Mouse (Mus musculus) ES-Bruce4 (cell line): ENCODE measurements at regions not wholly inside any gene's neighbourhood (a gene's known extent, or its start where the extent isn't known, plus 50 kb on each side); places are given as distances from the start of the nearest gene placed in this dataset.
A peak's percentile ranks its signal among the peaks of the same experiment; 100 is the strongest.

Experiments
- H3K27ac ChIP-seq: 2 replicates; pipeline ENCODE4 v1.5.1; 2012; ENCODE audit warnings: low read length, inconsistent platforms; ENCODE audit not compliant: insufficient read depth
- H3K27me3 ChIP-seq: 2 replicates; pipeline ENCODE4 v1.6.1; 2012; ENCODE audit warnings: mild to moderate bottlenecking, low read length, inconsistent platforms; ENCODE audit not compliant: control insufficient read depth, poor library complexity, insufficient read depth, severe bottlenecking
- H3K36me3 ChIP-seq: 2 replicates; pipeline ENCODE4 v1.6.1; 2012; ENCODE audit warnings: inconsistent platforms, mild to moderate bottlenecking, low read length, moderate library complexity; ENCODE audit not compliant: control insufficient read depth, poor library complexity, insufficient read depth, severe bottlenecking
- H3K4me1 ChIP-seq: one replicate; pipeline ENCODE4 v1.8.1; 2011; ENCODE audit warnings: low read length; ENCODE audit not compliant: control insufficient read depth, insufficient read depth
- H3K4me3 ChIP-seq: 2 replicates; pipeline ENCODE4 v1.5.1; 2011; ENCODE audit warnings: low read depth, mild to moderate bottlenecking, low read length
- H3K9ac ChIP-seq: 2 replicates; pipeline ENCODE4 v1.6.1; 2012; ENCODE audit warnings: low read depth, mild to moderate bottlenecking, inconsistent platforms; ENCODE audit not compliant: poor library complexity, severe bottlenecking
- H3K9me3 ChIP-seq: replicated peaks from 2 replicates; pipeline ENCODE4 v1.6.1; 2012; ENCODE audit warnings: mild to moderate bottlenecking, low read length, inconsistent platforms; ENCODE audit not compliant: control insufficient read depth, poor library complexity, insufficient read depth, severe bottlenecking
- CTCF ChIP-seq: IDR thresholded peaks from one replicate; pipeline ENCODE4 v1.8.1; 2011; ENCODE audit warnings: low read depth, low read length
- EP300 ChIP-seq: IDR thresholded peaks from 2 replicates; pipeline ENCODE4 v1.6.1; 2011; ENCODE audit warnings: low read depth, low read length; ENCODE audit not compliant: insufficient read depth
- POLR2A ChIP-seq: IDR thresholded peaks from one replicate; pipeline ENCODE4 v1.8.1; 2011; ENCODE audit warnings: low read length; ENCODE audit not compliant: insufficient read depth

DNA sequence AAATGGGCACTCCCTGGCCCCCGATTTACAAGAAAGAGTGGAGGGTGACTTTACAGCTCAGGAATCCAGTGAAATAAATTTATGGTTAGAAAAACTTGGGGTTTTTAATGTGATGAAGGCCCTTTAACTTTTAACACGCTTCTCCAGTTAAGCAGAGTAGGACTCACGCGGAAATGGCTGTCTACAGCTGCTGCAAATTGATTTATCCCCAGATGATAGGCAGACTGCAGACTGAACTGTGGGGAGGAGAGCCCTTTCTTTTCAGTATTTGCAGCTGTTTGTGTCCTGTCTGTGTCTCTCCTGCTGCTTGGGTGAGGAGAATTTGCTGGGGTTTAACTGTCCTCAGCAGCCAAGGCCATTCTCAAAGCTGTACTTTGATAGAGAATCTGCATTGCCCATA is 132.0 kb upstream of the Mki67 start:
- TF ChIP-seq EP300 (no peak), POLR2A (no peak), CTCF (no peak)
- no peaks in the 10 kb centered on the region for H3K9me3 ChIP-seq
- H3K4me3 ChIP-seq, result no peak overlapping the region
- no peaks in the 10 kb centered on the region for H3K4me1 ChIP-seq
- no peak overlapping the region for H3K9ac ChIP-seq
- H3K27ac ChIP-seq, result no peak overlapping the region
- H3K36me3 ChIP-seq, result no peaks in the 10 kb centered on the region
- H3K27me3 ChIP-seq, result no peaks in the 10 kb centered on the region

DNA sequence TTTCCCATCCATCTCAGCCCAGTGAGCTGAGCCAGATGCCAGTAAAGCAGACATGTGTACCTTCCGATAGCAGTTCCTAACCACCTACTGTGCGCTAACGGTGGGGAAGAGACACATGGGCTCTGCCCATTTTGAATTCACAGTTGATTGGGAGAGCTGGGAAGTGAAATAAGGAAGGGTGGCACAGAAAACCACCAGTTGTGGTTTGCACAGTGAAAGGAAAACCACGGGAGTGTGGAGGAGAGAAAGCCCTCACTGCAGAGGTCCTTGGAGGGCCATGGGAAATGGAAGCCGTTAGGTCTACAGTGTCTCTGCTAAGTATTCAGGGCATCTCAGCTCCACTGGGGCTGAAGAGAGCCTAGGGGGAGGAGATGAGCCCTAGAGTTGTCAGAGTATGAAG is 132.7 kb upstream of the Mki67 start:
- H3K9me3 ChIP-seq, result no peaks in the 10 kb centered on the region
- H3K4me3 ChIP-seq, result no peak overlapping the region
- H3K27ac ChIP-seq, result no peak overlapping the region
- H3K4me1 ChIP-seq, result no peaks in the 10 kb centered on the region
- no peak for TF ChIP-seq EP300
- H3K9ac ChIP-seq, result no peak overlapping the region
- H3K36me3 ChIP-seq, result no peaks in the 10 kb centered on the region
- no peaks in the 10 kb centered on the region for H3K27me3 ChIP-seq

DNA sequence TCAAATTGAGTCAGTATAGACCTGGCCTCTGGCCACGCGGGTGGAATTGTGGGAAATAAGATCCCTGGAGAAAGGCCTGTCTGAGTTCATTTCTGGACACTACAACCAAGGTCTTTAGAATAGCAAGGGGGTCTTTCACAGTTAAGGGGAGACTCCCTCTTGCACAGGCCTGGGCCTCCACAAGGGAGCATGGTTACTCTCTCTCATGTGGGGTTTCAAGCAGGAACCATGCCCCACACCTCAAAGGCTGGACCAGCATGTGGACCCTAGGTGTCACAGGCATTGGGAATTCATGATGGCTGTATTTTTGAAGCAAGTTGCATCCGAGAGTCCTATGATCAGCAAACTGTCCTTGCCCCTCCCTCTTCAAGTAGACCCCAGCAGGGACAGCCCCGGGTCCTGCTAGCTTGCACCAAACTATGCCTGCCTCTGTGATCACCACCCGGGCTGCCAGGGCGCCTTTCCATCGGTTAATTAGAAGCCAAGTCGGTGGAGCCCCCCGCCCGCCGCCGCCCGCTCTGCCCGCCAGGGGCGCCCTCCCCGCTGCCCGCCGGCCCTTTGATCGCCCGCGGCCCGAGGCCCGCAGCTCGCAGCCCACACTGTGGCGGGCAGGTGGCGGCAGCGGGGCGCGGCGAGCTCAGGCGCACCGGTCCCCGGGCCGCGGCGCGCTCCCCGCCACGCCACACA is 137.1 kb upstream of the Mki67 start:
- H3K9me3 ChIP-seq, result no peaks in the 10 kb centered on the region
- H3K9ac ChIP-seq, result no peak overlapping the region
- no peaks in the 10 kb centered on the region for H3K36me3 ChIP-seq
- 0 out of 2 replicates have a peak, but pooled peaks cover 4% of the 10 kb centered on the region for H3K27me3 ChIP-seq
- no peak overlapping the region for H3K27ac ChIP-seq
- H3K4me3 ChIP-seq, result peak overlapping the region; percentile 25; the same call in 1 of the 2 replicates
- no peak for TF ChIP-seq EP300
- TF ChIP-seq POLR2A, result no peak
- no peak for TF ChIP-seq CTCF
- no peaks in the 10 kb centered on the region for H3K4me1 ChIP-seq

DNA sequence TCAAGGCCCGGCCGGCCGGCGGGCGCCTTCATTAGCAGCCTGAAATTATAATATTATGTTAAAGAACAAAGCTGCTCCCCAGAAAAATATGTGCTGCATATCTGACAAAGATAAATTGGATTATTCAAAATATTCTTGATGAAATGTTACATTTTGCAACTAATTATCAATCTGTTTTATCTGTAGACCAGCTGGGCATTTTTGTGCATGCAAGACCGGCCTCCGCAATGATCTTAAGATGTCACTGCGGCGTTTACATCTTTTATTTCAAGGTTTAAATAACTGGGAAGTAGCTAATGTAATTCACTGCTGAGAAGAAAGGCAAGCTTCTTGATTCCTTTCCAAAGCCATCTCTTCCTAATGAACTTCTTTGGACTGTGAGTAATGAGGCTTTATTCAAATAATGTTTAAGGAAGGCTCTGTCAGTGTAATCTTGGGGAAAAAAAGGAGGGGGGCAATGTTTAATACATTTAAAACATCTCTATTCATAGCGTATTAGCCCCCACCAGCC is 137.7 kb upstream of the Mki67 start:
- Histone ChIP-seq H3K9me3 (no peaks in the 10 kb centered on the region), H3K27ac (no peak overlapping the region), H3K4me3 (no peak overlapping the region), H3K27me3 (0 out of 2 replicates have a peak, but pooled peaks cover 4% of the 10 kb centered on the region), H3K4me1 (no peaks in the 10 kb centered on the region), H3K36me3 (no peaks in the 10 kb centered on the region), H3K9ac (no peak overlapping the region)
- TF ChIP-seq EP300, result no peak
- no peak for TF ChIP-seq POLR2A
- TF ChIP-seq CTCF, result no peak

DNA sequence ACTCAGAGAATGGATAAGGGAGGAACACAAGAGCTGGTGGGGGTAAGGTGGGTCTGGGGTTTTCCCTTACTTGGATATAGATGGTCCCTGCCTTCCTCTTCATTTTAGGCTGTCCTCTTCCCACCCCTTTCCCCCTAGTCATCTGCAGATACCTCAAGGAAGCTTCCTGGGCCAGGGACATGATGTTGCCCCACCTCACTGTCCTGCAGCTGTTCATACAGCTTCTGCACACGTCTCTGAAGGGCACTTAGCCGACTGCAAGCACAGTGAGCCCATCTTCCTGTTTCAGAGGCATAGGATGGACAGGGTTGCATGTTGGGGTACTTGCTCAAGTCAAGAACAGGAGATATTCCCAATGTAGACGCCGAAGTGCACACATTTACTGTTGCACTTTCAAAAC is 144.1 kb upstream of the Mki67 start:
- TF ChIP-seq POLR2A (no peak), CTCF (no peak), EP300 (no peak)
- 0 out of 2 replicates have a peak, but pooled peaks cover 2% of the 10 kb centered on the region for H3K27me3 ChIP-seq
- no peak overlapping the region for H3K4me3 ChIP-seq
- no peaks in the 10 kb centered on the region for H3K4me1 ChIP-seq
- H3K36me3 ChIP-seq, result no peaks in the 10 kb centered on the region
- no peak overlapping the region for H3K9ac ChIP-seq
- no peaks in the 10 kb centered on the region for H3K9me3 ChIP-seq
- H3K27ac ChIP-seq, result no peak overlapping the region

DNA sequence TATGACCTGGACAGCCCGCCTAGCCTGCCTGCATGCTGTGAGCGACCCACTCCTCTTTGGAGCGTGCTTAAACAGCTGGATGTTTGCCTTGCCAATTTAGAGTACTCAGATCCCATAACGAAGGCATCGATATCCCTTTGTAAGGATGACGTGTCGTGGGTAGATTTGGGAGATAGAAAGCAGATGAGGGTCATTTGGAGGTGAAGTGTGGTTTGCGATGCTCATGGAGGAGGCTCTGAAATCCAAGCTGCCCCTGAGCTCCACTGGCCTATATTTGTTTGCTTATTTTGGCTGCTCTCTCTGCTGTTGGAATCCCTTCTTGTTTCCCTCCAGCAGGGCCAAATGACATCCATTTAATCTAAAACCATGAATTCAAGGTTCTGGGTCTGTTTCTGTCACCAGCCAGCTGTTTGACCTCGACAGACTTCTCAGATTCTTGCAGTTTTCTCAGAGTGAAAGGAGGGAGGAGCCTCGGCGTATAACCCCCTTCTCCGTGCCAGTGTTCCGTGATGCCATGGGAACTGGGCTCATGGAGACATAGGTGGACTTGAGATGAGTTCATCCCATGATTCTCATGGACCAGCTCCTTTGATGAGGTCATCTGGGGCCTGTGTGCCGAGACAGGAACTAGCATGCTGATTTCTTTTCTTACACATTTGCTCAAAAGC is 144.7 kb upstream of the Mki67 start:
- Histone ChIP-seq H3K27me3 (0 out of 2 replicates have a peak, but pooled peaks cover 2% of the 10 kb centered on the region), H3K9me3 (no peaks in the 10 kb centered on the region), H3K4me3 (no peak overlapping the region), H3K9ac (no peak overlapping the region), H3K4me1 (no peaks in the 10 kb centered on the region), H3K36me3 (no peaks in the 10 kb centered on the region), H3K27ac (no peak overlapping the region)
- TF ChIP-seq CTCF (no peak), POLR2A (no peak), EP300 (no peak)
